Mouse (Mus musculus) ES-Bruce4 (cell line): ENCODE results near the gene Ubash3a. TPM values are rescaled to one million over a fixed set of nuclear protein-coding genes. Genes with fewer than 3 reads are reported as not detected.

Source experiments
- H3K27ac ChIP-seq: 2 replicates; pipeline ENCODE4 v1.5.1; 2012; ENCODE audit warnings: low read length, inconsistent platforms; ENCODE audit not compliant: insufficient read depth
- H3K27me3 ChIP-seq: 2 replicates; pipeline ENCODE4 v1.6.1; 2012; ENCODE audit warnings: mild to moderate bottlenecking, low read length, inconsistent platforms; ENCODE audit not compliant: control insufficient read depth, poor library complexity, insufficient read depth, severe bottlenecking
- H3K36me3 ChIP-seq: 2 replicates; pipeline ENCODE4 v1.6.1; 2012; ENCODE audit warnings: inconsistent platforms, mild to moderate bottlenecking, low read length, moderate library complexity; ENCODE audit not compliant: control insufficient read depth, poor library complexity, insufficient read depth, severe bottlenecking
- H3K4me1 ChIP-seq: one replicate; pipeline ENCODE4 v1.8.1; 2011; ENCODE audit warnings: low read length; ENCODE audit not compliant: control insufficient read depth, insufficient read depth
- H3K4me3 ChIP-seq: 2 replicates; pipeline ENCODE4 v1.5.1; 2011; ENCODE audit warnings: low read depth, mild to moderate bottlenecking, low read length
- H3K9ac ChIP-seq: 2 replicates; pipeline ENCODE4 v1.6.1; 2012; ENCODE audit warnings: low read depth, mild to moderate bottlenecking, inconsistent platforms; ENCODE audit not compliant: poor library complexity, severe bottlenecking
- H3K9me3 ChIP-seq: replicated peaks from 2 replicates; pipeline ENCODE4 v1.6.1; 2012; ENCODE audit warnings: mild to moderate bottlenecking, low read length, inconsistent platforms; ENCODE audit not compliant: control insufficient read depth, poor library complexity, insufficient read depth, severe bottlenecking
- CTCF ChIP-seq: IDR thresholded peaks from one replicate; pipeline ENCODE4 v1.8.1; 2011; ENCODE audit warnings: low read depth, low read length
- EP300 ChIP-seq: IDR thresholded peaks from 2 replicates; pipeline ENCODE4 v1.6.1; 2011; ENCODE audit warnings: low read depth, low read length; ENCODE audit not compliant: insufficient read depth
- POLR2A ChIP-seq: IDR thresholded peaks from one replicate; pipeline ENCODE4 v1.8.1; 2011; ENCODE audit warnings: low read length; ENCODE audit not compliant: insufficient read depth
- polyA plus RNA-seq: library from polyadenylated mRNA; stranded (reverse); fragments of >200 nt; gene quantifications from 2 replicates; pipeline ENCODE4 v1.2.4, GENCODE M21; 2011; ENCODE audit warnings: low read depth; ENCODE audit not compliant: missing spikeins, insufficient read depth, insufficient read length

Ubash3a gene
- polyA plus RNA-seq, 1 experiment: 3.5 TPM

GRCm38 (mm10) chr17:31191825-31192224 is 15.8 kb upstream of the Ubash3a start:
- Histone ChIP-seq H3K27ac (no peak overlapping the region), H3K9ac (no peak overlapping the region), H3K4me3 (no peak overlapping the region), H3K36me3 (no peaks in the 10 kb centered on the region), H3K4me1 (no peaks in the 10 kb centered on the region), H3K9me3 (no peaks in the 10 kb centered on the region), H3K27me3 (no peaks in the 10 kb centered on the region)
- no peak for TF ChIP-seq POLR2A
- TF ChIP-seq CTCF: no peak
- TF ChIP-seq EP300: no peak

GRCm38 (mm10) chr17:31192663-31193062 is 15.0 kb upstream of the Ubash3a start:
- no peak overlapping the region for H3K9ac ChIP-seq
- TF ChIP-seq CTCF: no peak
- no peak for TF ChIP-seq POLR2A
- no peak for TF ChIP-seq EP300
- H3K27ac ChIP-seq: no peak overlapping the region
- no peaks in the 10 kb centered on the region for H3K36me3 ChIP-seq
- no peak overlapping the region for H3K4me3 ChIP-seq
- H3K27me3 ChIP-seq: no peaks in the 10 kb centered on the region
- H3K9me3 ChIP-seq: no peaks in the 10 kb centered on the region
- no peaks in the 10 kb centered on the region for H3K4me1 ChIP-seq

GRCm38 (mm10) chr17:31193360-31193759 is 14.3 kb upstream of the Ubash3a start:
- Histone ChIP-seq H3K27me3 (no peaks in the 10 kb centered on the region), H3K36me3 (no peaks in the 10 kb centered on the region), H3K9me3 (no peaks in the 10 kb centered on the region), H3K9ac (no peak overlapping the region), H3K27ac (no peak overlapping the region), H3K4me3 (no peak overlapping the region), H3K4me1 (no peaks in the 10 kb centered on the region)
- no peak for TF ChIP-seq EP300

- Histone ChIP-seq H3K36me3 (no peaks in the 10 kb centered on the region), H3K27me3 (no peaks in the 10 kb centered on the region), H3K4me3 (no peak overlapping the region), H3K4me1 (no peaks in the 10 kb centered on the region), H3K9ac (no peak overlapping the region), H3K27ac (no peak overlapping the region), H3K9me3 (no peaks in the 10 kb centered on the region)
- no peak for TF ChIP-seq POLR2A
- TF ChIP-seq EP300: no peak
- no peak for TF ChIP-seq CTCF
These were observed 12.5 kb upstream of the Ubash3a start for GRCm38 (mm10) chr17:31195207-31195606.

GRCm38 (mm10) chr17:31196283-31196682 is 11.4 kb upstream of the Ubash3a start:
- no peak overlapping the region for H3K9ac ChIP-seq
- H3K36me3 ChIP-seq: no peaks in the 10 kb centered on the region
- no peak for TF ChIP-seq EP300
- TF ChIP-seq POLR2A: no peak
- no peak for TF ChIP-seq CTCF
- no peak overlapping the region for H3K27ac ChIP-seq
- H3K27me3 ChIP-seq: no peaks in the 10 kb centered on the region
- no peaks in the 10 kb centered on the region for H3K4me1 ChIP-seq
- H3K9me3 ChIP-seq: no peaks in the 10 kb centered on the region
- H3K4me3 ChIP-seq: no peak overlapping the region

- Histone ChIP-seq H3K9me3 (no peaks in the 10 kb centered on the region), H3K9ac (no peak within 1 kb of the TSS), H3K36me3 (no peaks in the 10 kb centered on the region), H3K27ac (no peak within 1 kb of the TSS), H3K27me3 (no peaks in the 10 kb centered on the region), H3K4me3 (0 out of 2 replicates have a peak within 1 kb of the TSS, but pooled peaks have one; percentile 14), H3K4me1 (no peaks in the 10 kb centered on the region)
- TF ChIP-seq POLR2A (no peak), CTCF (no peak), EP300 (no peak)
These were observed 8.8 kb upstream of the Ubash3a start, which contains the start of gene Tmprss3 for GRCm38 (mm10) chr17:31198877-31199276. Gene Tmprss3 (minus strand): TSS chr17:31198977.
